Mouse (Mus musculus) cerebral cortex, adult 2 months (tissue): Measurements from ENCODE around the gene Fancb.

Experiments
- WGBS: fragments of 180-500 bp; shearing (Covaris S2); methylation state at CpG from one replicate; pipeline ENCODE4 v1.1.7; 2018; 5-methylcytosine and 5-hydroxymethylcytosine counted together

The Fancb gene

GRCm38 (mm10) chrX:164980193-164980775 is at the start of gene Fancb, which contains the start of gene Mospd2:
Gene Fancb (plus strand): TSS chrX:164980592.
Gene Mospd2 (minus strand): TSS chrX:164980375.
- WGBS: 4% methylated on average over 26 of the region's 26 CpGs

- 78% methylated on average over 5 of the region's 5 CpGs for WGBS
These were observed 38.9 kb upstream of the Fancb start for GRCm38 (mm10) chrX:164941540-164941939.

GRCm38 (mm10) chrX:164951858-164952576 is 28.4 kb upstream of the Fancb start:
- WGBS: 48% methylated on average over 11 of the region's 11 CpGs

GRCm38 (mm10) chrX:164952601-164953375 is 27.6 kb upstream of the Fancb start:
- WGBS: 39% methylated on average over 5 of the region's 5 CpGs

- WGBS: 78% methylated on average over 3 of the region's 3 CpGs
These were observed 14.5 kb upstream of the Fancb start for GRCm38 (mm10) chrX:164965750-164966448.

DNA sequence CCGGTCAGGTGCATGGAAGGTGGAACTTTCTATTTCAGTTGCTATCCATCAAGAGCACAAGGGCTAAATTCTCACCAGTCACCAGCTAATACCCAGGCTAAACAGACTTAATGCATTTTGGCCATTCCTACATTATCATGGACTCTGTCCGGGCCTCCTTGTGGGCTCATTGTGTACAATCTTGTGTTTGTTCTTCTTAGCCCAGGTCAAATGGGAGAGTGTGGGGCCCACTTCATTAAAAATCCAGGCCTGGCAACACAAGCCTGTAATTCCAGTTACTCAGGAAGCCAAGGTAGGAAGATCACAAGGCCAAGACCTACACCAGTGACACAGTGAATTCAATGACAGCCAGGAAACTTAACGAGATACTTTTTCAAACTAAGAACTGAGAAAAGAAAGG is 9.2 kb upstream of the Fancb start:
- 62% methylated on average over 3 of the region's 3 CpGs for WGBS

GRCm38 (mm10) chrX:164978866-164979265 is 1.5 kb upstream of the Fancb start:
- 87% methylated on average over 2 of the region's 2 CpGs for WGBS

DNA sequence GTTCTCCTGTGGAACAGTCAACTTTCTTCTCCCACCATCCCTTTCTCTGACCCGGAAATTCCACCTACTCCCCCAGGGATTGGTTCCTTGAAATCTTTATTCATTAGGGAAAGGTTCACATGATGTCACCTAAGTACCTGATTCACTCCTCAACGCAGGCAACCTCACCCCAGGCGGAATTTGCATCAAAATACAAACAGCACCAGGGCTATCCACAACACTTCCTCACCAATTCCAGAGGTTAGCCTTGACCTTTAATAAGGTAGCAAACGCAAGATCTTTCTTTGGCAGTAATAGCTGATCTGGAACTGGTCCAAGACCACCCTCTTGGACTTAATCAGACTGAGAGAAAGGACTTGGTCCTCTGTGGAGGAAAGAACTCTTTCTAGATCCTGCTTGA is 22.7 kb downstream of the Fancb start:
- WGBS: 46% methylated on average over 4 of the region's 4 CpGs

GRCm38 (mm10) chrX:165004779-165005324 is 24.5 kb downstream of the Fancb start, which contains the start of gene Gm17604:
Gene Gm17604 (minus strand): TSS chrX:165004829.

